Mouse (Mus musculus) C3H10T1/2 (cell line): ENCODE data around the gene Dusp23. TPM values are rescaled to one million over a fixed set of nuclear protein-coding genes. Genes with fewer than 3 reads are reported as not detected.

ENCODE experiments used
- polyA plus RNA-seq, 2 experiments: library from polyadenylated mRNA; unstranded; fragments of >200 nt; fragmentation: generic; extraction: Trizol; gene quantifications; one replicate each; pipeline ENCODE4 v1.2.1; 2012; ENCODE audit warnings: missing spikeins in 2 of 2

Gene Dusp23
- 1 to 10 TPM; 2.5 to 5.6 TPM for polyA plus RNA-seq

GRCm38 (mm10) chr1:172632451-172633326 is at the start of gene Dusp23:
Gene Dusp23, minus strand, starts transcription at chr1:172632962.

DNA sequence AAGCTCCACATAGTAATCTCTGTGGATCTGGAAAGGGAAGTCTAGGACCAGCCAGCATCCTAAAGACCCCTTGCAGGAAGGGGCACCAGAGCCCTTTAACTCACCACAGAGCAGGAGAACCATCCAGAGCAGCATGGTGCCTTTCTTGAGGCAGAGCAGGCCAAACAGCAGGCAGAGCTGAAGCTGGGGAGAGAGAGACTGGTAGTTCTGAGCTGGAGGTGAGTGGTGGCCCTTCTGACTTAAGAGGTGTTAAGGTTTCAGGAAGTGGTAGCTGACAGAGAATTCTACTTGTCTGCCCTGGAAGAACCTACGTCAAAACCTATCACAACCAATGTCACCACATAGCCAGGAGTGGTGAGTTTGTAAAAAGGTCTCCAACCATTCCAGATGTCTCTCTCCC is 30.4 kb downstream of the Dusp23 start, which contains the start of gene Fcrl6:
Fcrl6 (minus strand) TSS at position 226 of the 400 bp plus-strand sequence.

GRCm38 (mm10) chr1:172590385-172590784 is 42.4 kb downstream of the Dusp23 start, which contains the start of gene Slamf8:
Gene Slamf8, minus strand, starts transcription at chr1:172590568.

Other genes with a start within 250 kb of the Dusp23 start
- gene Slamf9, start 157.6 kb downstream of the Dusp23 start, polyA plus RNA-seq: not detected
- gene Igsf9, start 151.2 kb downstream of the Dusp23 start, polyA plus RNA-seq: 1 to 10 TPM in 1 of 2 experiments, under 1 TPM in 1; 0.41 to 3.1 TPM
- 100 to 1,000 TPM; 218 to 523 TPM for gene Tagln2, start 132.9 kb downstream of the Dusp23 start, polyA plus RNA-seq
- gene Cfap45, start 112.2 kb downstream of the Dusp23 start, polyA plus RNA-seq: under 1 TPM in 1 of 2 experiments, not detected in 1; 0.01 TPM
- gene Vsig8, start 77.0 kb downstream of the Dusp23 start, polyA plus RNA-seq: under 1 TPM in 1 of 2 experiments, not detected in 1; 0.09 TPM
- under 1 TPM in 1 of 2 experiments, not detected in 1; 0.18 TPM for gene Slamf8, start 42.4 kb downstream of the Dusp23 start, polyA plus RNA-seq
- gene Fcrl6, start 30.4 kb downstream of the Dusp23 start, polyA plus RNA-seq: not detected
- not detected for gene Crp, start 65.1 kb upstream of the Dusp23 start, polyA plus RNA-seq